Comparison of ENCODE assay signal across 8 mouse cellular contexts in genomic region chr5:47983746-47984583, GRCm38 (mm10). TPM values are rescaled to one million over a fixed set of nuclear protein-coding genes. Genes with fewer than 3 reads are reported as not detected.
A peak's percentile ranks its signal among the peaks of the same experiment; 100 is the strongest.
DNase-seq lines count a peak whose midpoint lies in the region; ATAC-seq lines count a peak whose summit lies in the region.

No protein-coding gene starts in this region.

- H3K27me3 ChIP-seq in heart, embryonic 14.5 days (ENCODE audit: control insufficient read depth, insufficient read depth, low read length) = peaks cover 10% of the 10 kb centered on the region
- H3K27me3 ChIP-seq in kidney, embryonic 16.5 days (ENCODE audit: insufficient read depth, low read length) = no peaks in the 10 kb centered on the region
- H3K27me3 ChIP-seq in lung, embryonic 16.5 days (ENCODE audit: control insufficient read depth, insufficient read depth, low read depth, low read length) = no peaks in the 10 kb centered on the region

- peak overlapping the region; percentile 40 to 73; a peak in 3 of 4 replicates for H3K27ac ChIP-seq in heart, embryonic 14.5 days (replicated peaks in 1 of 2; ENCODE audit: control insufficient read depth in 1 of 2, insufficient read depth in 1 of 2, low read depth in 2 of 2, low read length in 2 of 2)
- peak overlapping the region; percentile 74; the same call in 1 of the 2 replicates for H3K27ac ChIP-seq in kidney, embryonic 16.5 days (ENCODE audit: low read length)
- peak overlapping the region; percentile 78 for H3K27ac ChIP-seq in lung, embryonic 16.5 days (ENCODE audit: low read length)

- no peak for ATAC-seq in heart, embryonic 14.5 days (ENCODE audit: insufficient number of reproducible peaks, insufficient read depth, low FRiP score, low read depth)
- ATAC-seq in kidney, embryonic 16.5 days (ENCODE audit: low FRiP score, low TSS enrichment) = peak; percentile 9
- peak; percentile 23 for ATAC-seq in lung, embryonic 16.5 days (ENCODE audit: low read depth)

- H3K9me3 ChIP-seq in heart, embryonic 14.5 days (ENCODE audit: control insufficient read depth, low read length) = no peaks in the 10 kb centered on the region
- no peaks in the 10 kb centered on the region for H3K9me3 ChIP-seq in kidney, embryonic 16.5 days (ENCODE audit: low read length)
- H3K9me3 ChIP-seq in lung, embryonic 16.5 days (ENCODE audit: control insufficient read depth, low read length) = no peaks in the 10 kb centered on the region

- H3K4me3 ChIP-seq in heart, embryonic 14.5 days (ENCODE audit: control insufficient read depth in 1 of 2, insufficient read depth in 1 of 2, low read depth in 1 of 2, low read length in 2 of 2) = peak overlapping the region; percentile 67 to 75
- peak overlapping the region; percentile 64 for H3K4me3 ChIP-seq in kidney, embryonic 16.5 days (ENCODE audit: low read length)
- peak overlapping the region; percentile 68 for H3K4me3 ChIP-seq in lung, embryonic 16.5 days (ENCODE audit: low read length)

- WGBS in heart, embryonic 14.5 days = under 1% methylated on average over 38 of the region's 38 CpGs
- under 1% methylated on average over 38 of the region's 38 CpGs for WGBS in kidney, embryonic 16.5 days
- WGBS in lung, embryonic 16.5 days = 1% methylated on average over 38 of the region's 38 CpGs

- H3K4me2 ChIP-seq in heart, embryonic 14.5 days (ENCODE audit: low read length) = peak overlapping the region; percentile 97
- peak overlapping the region; percentile 98 for H3K4me2 ChIP-seq in kidney, embryonic 16.5 days (replicated peaks; ENCODE audit: low read depth, low read length)
- peak overlapping the region; percentile 80 for H3K4me2 ChIP-seq in lung, embryonic 16.5 days (ENCODE audit: low read depth, low read length)

- peak overlapping the region; percentile 79 for H3K9ac ChIP-seq in heart, embryonic 14.5 days (ENCODE audit: low read length)
- H3K9ac ChIP-seq in kidney, embryonic 16.5 days (replicated peaks; ENCODE audit: low read length) = peak overlapping the region; percentile 67
- peak overlapping the region; percentile 74 for H3K9ac ChIP-seq in lung, embryonic 16.5 days (ENCODE audit: low read length)

- peaks cover 2% of the 10 kb centered on the region; the same call in 1 of the 2 replicates for H3K36me3 ChIP-seq in heart, embryonic 14.5 days (ENCODE audit: control insufficient read depth, insufficient read depth, low read length)
- H3K36me3 ChIP-seq in kidney, embryonic 16.5 days (ENCODE audit: insufficient read depth, low read length) = peaks cover 2% of the 10 kb centered on the region; the same call in 1 of the 2 replicates
- H3K36me3 ChIP-seq in lung, embryonic 16.5 days (ENCODE audit: control insufficient read depth, insufficient read depth, low read length) = no peaks in the 10 kb centered on the region

- peaks cover 2 to 14% of the 10 kb centered on the region in 2 experiments; a peak in 2 of 4 replicates for H3K4me1 ChIP-seq in heart, embryonic 14.5 days (ENCODE audit: control insufficient read depth in 2 of 2, insufficient read depth in 2 of 2, low read length in 2 of 2)
- peaks cover 38% of the 10 kb centered on the region for H3K4me1 ChIP-seq in kidney, embryonic 16.5 days (ENCODE audit: insufficient read depth, low read length)
- peaks cover 10% of the 10 kb centered on the region; the same call in 1 of the 2 replicates for H3K4me1 ChIP-seq in lung, embryonic 16.5 days (replicated peaks; ENCODE audit: control insufficient read depth, insufficient read depth, low read length)

- DNase-seq in layer of hippocampus, postnatal 25 days (ENCODE audit: extremely low spot score in 1 of 2, low spot score in 1 of 2) = peak; percentile 6 to 24
- DNase-seq in layer of hippocampus, adult 11-12 months (ENCODE audit: low spot score) = no peak
- DNase-seq in embryo, embryonic 10 days (ENCODE audit: low spot score) = peak; percentile 86
- DNase-seq in right cerebral cortex, postnatal 25 days = peak; percentile 51
- DNase-seq in cerebellum, adult 11 months = no peak

RNA-seq across cellular contexts. Expression of gene Slit2, which starts 1.0 kb away (rescaled TPM):
- total RNA-seq in layer of hippocampus, postnatal 25 days (2021) = 10 to 100 TPM; 33.2 to 36.7 TPM
- 47.0 TPM in 2 replicates for polyA plus RNA-seq in heart, embryonic 14.5 days (2014; fragmentation: Nextera tagmentation; extraction: Ambion mirVana)
- polyA plus RNA-seq in kidney, embryonic 16.5 days (2015; fragmentation: Nextera tagmentation; extraction: Ambion mirVana) = 32.6 and 36.4 TPM in 2 replicates
- 36.9 and 42.7 TPM in 2 replicates for polyA plus RNA-seq in lung, embryonic 16.5 days (2015; fragmentation: Nextera tagmentation; extraction: Ambion mirVana)

Comparison
In these comparisons a context has a peak if more than half of its experiments do, and no peak if none do; other contexts are left out.
1. DNase-seq: peak in layer of hippocampus, postnatal 25 days (2 of 2), embryo, embryonic 10 days (single experiment) and right cerebral cortex, postnatal 25 days (single experiment); none in layer of hippocampus, adult 11-12 months (single experiment) and cerebellum, adult 11 months (single experiment).
2. Peak in every context shown above with its lines, with median percentiles within 50 percentile points of each other: H3K27ac ChIP-seq, H3K4me2 ChIP-seq, H3K4me3 ChIP-seq and H3K9ac ChIP-seq.